Mouse (Mus musculus) adrenal gland, postnatal 36 days (tissue): ENCODE results near the gene Actr3. TPM values are rescaled to one million over a fixed set of nuclear protein-coding genes. Genes with fewer than 3 reads are reported as not detected.

Source experiments
- DNase-seq, 2 experiments: peaks; one replicate each; pipeline ENCODE4 v3.0.0; 2021; ENCODE audit warnings: mixed read lengths in 1 of 2
- total RNA-seq, 2 experiments: library from RNA; stranded (reverse); gene quantifications; 2 replicates each; pipeline ENCODE4 v1.2.3; 2021

Actr3 gene
- total RNA-seq, 2 experiments from 2014 or later = 143 to 176 TPM

- no peak for DNase-seq
Observed at GRCm38 (mm10) chr1:125365576-125365975, 70.0 kb downstream of the Actr3 start.

- DNase-seq = no peak
Observed at GRCm38 (mm10) chr1:125351416-125352037, 84.0 kb downstream of the Actr3 start.

GRCm38 (mm10) chr1:125350843-125351242 is 84.7 kb downstream of the Actr3 start:
- DNase-seq = no peak

GRCm38 (mm10) chr1:125345854-125346253 is 89.7 kb downstream of the Actr3 start:
- DNase-seq = no peak

GRCm38 (mm10) chr1:125345448-125345847 is 90.1 kb downstream of the Actr3 start:
- DNase-seq = no peak

- DNase-seq = no peak
Observed at GRCm38 (mm10) chr1:125343105-125343504, 92.4 kb downstream of the Actr3 start.

Other genes starting within 250 kb of the Actr3 start
- gene Slc35f5, start 124.9 kb upstream of the Actr3 start, total RNA-seq = 10 to 100 TPM; 39.5 to 48.8 TPM
- gene Gpr39, start 241.3 kb upstream of the Actr3 start, total RNA-seq = under 1 TPM in 1 of 2 experiments, not detected in 1; 0.13 TPM